Mouse (Mus musculus) adrenal gland, adult 8-10 months (tissue): ENCODE measurements around the gene Olfr1026. TPM values are rescaled to one million over a fixed set of nuclear protein-coding genes. Genes with fewer than 3 reads are reported as not detected.

Experiments
- DNase-seq: peaks from one replicate; pipeline ENCODE4 v3.0.0; 2022
- total RNA-seq, 4 experiments: library from RNA; stranded (reverse); gene quantifications; 2 replicates each; pipeline ENCODE4 v1.2.4; 2022

The Olfr1026 gene
- total RNA-seq, result not detected

DNA sequence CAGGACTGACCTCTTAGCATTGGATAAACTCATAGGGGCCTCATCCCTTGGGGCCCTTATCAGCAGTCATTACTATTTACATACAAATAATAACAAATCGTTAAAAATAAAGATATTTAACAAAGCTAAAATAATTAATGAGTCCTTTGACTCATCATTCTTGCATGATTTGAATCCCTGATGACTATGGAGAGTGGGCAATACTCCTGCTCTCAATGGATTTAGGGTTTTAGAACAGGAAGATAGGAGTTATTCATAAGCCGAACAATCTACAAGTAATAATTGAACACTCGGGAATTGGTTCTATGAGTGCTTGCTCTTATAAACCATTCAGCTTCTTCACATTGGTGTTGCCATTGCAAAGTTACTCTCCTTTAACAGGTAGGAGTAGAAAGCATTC is at the start of gene Olfr1026:
Olfr1026 (plus strand) TSS at position 301 of the 400 bp plus-strand sequence.
- no peak for DNase-seq

DNA sequence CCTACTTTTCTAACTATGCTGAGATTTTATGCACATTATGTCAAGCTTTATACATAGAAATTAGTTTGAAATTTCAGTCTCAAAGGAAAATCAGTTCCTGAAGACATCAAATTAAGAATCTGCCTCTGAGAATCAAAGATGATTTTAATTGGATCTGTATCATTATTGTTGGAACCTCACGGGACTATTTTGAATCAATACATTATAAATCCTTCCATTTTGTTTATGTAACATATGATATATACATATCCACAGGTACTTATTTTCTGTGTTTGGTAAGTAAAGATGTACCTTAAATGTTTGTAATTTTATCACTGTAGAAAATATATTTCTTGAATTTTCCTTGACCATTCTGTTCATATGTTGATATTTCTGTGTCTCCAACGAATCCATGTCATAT is 36.0 kb upstream of the Olfr1026 start, which contains the start of gene Olfr1023:
Olfr1023 (plus strand) TSS at position 301 of the 400 bp plus-strand sequence.
- no peak for DNase-seq

DNA sequence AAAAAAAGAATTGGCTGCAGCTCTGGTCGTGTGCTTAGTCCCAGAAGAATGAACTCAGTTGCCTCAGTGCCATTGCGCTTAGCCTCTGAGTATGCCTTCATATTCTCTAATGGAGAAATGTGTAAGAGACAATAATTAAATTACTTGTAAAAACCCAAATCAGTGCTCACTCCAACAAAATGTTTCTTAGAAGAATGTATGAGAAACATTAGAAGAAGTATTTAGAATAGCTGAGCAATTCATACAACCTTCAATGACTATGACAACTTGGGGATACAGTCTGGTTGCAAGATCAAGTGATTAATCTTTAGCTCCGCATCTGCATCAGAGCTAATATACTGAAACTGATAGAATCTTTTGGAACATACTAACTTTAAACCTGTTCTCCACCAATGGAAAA is 16.4 kb upstream of the Olfr1026 start, which contains the start of gene Olfr1024:
Olfr1024 (minus strand) TSS at position 101 of the 400 bp plus-strand sequence.
- no peak for DNase-seq

DNA sequence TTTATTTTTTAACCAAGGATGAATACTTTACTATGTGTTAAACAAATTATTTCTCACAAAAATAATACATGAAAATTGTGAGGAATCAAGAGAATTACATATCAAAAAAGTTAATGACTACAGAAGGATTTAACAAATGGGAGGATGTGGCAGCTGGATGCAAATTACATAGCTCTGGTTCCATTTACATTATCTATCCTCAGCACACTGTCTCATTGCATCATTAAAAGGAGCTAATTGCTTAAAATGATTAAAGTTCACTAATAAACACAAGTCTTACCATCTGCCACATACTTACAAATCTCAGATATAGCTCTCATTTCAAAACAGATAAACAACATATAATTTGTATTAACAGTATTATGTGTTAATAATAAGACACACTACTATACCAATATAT is 8.2 kb upstream of the Olfr1026 start:
- DNase-seq, result no peak

DNA sequence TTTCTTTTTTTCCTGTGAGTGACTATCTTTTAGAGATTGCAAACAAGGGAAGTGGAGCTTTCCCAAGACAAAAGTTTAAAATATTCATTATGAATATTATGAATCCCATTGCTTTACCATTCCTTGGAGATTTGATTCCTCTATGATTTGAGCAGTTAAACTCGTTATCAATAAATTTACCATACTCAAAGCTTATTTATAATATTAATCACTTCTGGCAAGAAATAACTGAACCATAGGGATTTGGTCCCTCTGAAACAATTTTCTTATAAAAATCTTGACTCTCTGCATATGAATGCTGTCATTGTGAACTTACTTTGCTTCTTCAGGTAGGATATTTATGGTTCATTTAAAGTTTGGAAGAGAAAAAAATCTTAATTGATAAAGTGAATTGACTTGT is 6.5 kb upstream of the Olfr1026 start, which contains the start of gene Olfr1025-ps1:
Olfr1025-ps1 (plus strand) TSS at position 301 of the 400 bp plus-strand sequence.
- DNase-seq, result no peak

DNA sequence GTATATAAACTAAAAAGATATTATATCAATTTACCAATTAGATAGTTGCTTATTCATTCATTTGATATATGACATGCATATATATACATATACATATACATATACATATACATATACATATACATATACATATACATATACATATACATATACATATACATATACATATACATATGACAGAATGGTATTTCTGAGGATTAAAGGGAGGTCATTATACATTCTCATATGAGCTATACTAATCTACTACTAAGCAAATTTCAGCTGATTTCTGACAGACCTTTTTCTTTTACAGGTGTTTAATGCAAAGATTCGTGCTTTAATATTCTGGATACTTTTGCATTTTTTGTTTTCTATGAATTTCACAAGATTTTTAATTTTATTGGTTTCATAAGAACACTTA is 28.8 kb downstream of the Olfr1026 start, which contains the start of gene Olfr1028:
Olfr1028 (plus strand) TSS at position 301 of the 400 bp plus-strand sequence.
- no peak for DNase-seq

DNA sequence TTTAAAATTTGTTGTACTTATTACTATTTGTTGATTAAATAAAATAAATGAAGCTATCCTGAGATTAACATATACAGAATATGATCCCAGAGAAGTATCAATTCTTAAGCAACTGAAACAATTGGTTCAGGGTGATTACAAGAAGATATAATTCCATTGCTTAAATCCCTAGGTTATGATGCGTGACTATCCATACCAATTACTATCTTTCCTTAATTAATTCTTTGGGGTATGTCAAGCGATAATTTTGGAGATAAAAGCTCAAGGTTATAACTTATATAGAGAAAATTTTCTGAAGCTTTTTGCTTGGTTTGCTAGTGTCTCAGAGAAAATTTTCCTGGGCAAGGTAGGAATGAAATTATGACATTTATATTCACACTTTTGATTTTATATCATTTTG is 52.2 kb downstream of the Olfr1026 start, which contains the start of gene Olfr1029:
Olfr1029 (plus strand) TSS at position 301 of the 400 bp plus-strand sequence.
- DNase-seq, result no peak

Other genes with a start within 250 kb of the Olfr1026 start
- gene Olfr1006, start 242.8 kb upstream of the Olfr1026 start, total RNA-seq, result not detected
- gene Olfr1008, start 232.1 kb upstream of the Olfr1026 start, total RNA-seq, result not detected
- gene Olfr1009, start 206.1 kb upstream of the Olfr1026 start, total RNA-seq, result under 1 TPM in 3 of 4 experiments, not detected in 1; 0.17 to 0.24 (median 0.22) TPM
- gene Olfr1012, start 158.8 kb upstream of the Olfr1026 start, total RNA-seq, result not detected
- gene Olfr1013, start 154.5 kb upstream of the Olfr1026 start, total RNA-seq, result not detected
- gene Olfr1014, start 148.8 kb upstream of the Olfr1026 start, total RNA-seq, result not detected
- under 1 TPM in 1 of 4 experiments, not detected in 3; 0.46 TPM for gene Olfr1015, start 139.5 kb upstream of the Olfr1026 start, total RNA-seq
- gene Olfr1016, start 119.0 kb upstream of the Olfr1026 start, total RNA-seq, result not detected
- gene Olfr1018, start 103.1 kb upstream of the Olfr1026 start, total RNA-seq, result not detected
- gene Olfr1019, start 76.1 kb upstream of the Olfr1026 start, total RNA-seq, result not detected
- gene Olfr1020, start 74.5 kb upstream of the Olfr1026 start, total RNA-seq, result not detected
- not detected for gene Olfr1022, start 53.0 kb upstream of the Olfr1026 start, total RNA-seq
- not detected for gene Olfr1023, start 35.9 kb upstream of the Olfr1026 start, total RNA-seq
- not detected for gene Olfr1024, start 16.5 kb upstream of the Olfr1026 start, total RNA-seq
- not detected for gene Olfr1025-ps1, start 6.4 kb upstream of the Olfr1026 start, total RNA-seq
- gene Olfr1028, start 28.9 kb downstream of the Olfr1026 start, total RNA-seq, result not detected
- not detected for gene Olfr1029, start 52.3 kb downstream of the Olfr1026 start, total RNA-seq
- not detected for gene Olfr1030, start 57.7 kb downstream of the Olfr1026 start, total RNA-seq
- gene Olfr1031, start 68.7 kb downstream of the Olfr1026 start, total RNA-seq, result not detected
- gene Olfr1032, start 84.0 kb downstream of the Olfr1026 start, total RNA-seq, result not detected
- 1 to 10 TPM; 1.4 to 3.2 (median 1.8) TPM for gene Olfr1033, start 99.1 kb downstream of the Olfr1026 start, total RNA-seq
- gene Olfr1034, start 124.3 kb downstream of the Olfr1026 start, total RNA-seq, result under 1 TPM; 0.13 to 0.25 (median 0.14) TPM
- gene Olfr1036, start 152.4 kb downstream of the Olfr1026 start, total RNA-seq, result not detected
- not detected for gene Olfr1037, start 165.8 kb downstream of the Olfr1026 start, total RNA-seq
- gene Olfr1039, start 214.4 kb downstream of the Olfr1026 start, total RNA-seq, result not detected
- not detected for gene Olfr1040, start 225.2 kb downstream of the Olfr1026 start, total RNA-seq
- not detected for gene Olfr1042, start 240.3 kb downstream of the Olfr1026 start, total RNA-seq
- not detected for gene Olfr1043, start 246.0 kb downstream of the Olfr1026 start, total RNA-seq